Mouse (Mus musculus): ENCODE measurements around the gene Card6. TPM values are rescaled to one million over a fixed set of nuclear protein-coding genes. Genes with fewer than 3 reads are reported as not detected.
"Not testable (repeated sequence)": the region's sequence is repeated elsewhere in the genome, so short reads cannot be mapped to it uniquely, and the experiment has no call there.

Gene Card6
- polyA plus RNA-seq, 1 experiment from 2014 or later, result 1.5 TPM

GRCm38 (mm10) chr15:5142047-5142446 is 33.7 kb upstream of the Card6 start:
- Histone ChIP-seq H3K9me3 (no peaks in the 10 kb centered on the region), H3K4me3 (no peak overlapping the region), H3K27ac (no peak overlapping the region), H3K4me1 (peaks cover 12% of the 10 kb centered on the region), H3K36me3 (0 out of 2 replicates have a peak, but pooled peaks cover 3% of the 10 kb centered on the region), H3K27me3 (ENCODE audit: insufficient read depth, poor library complexity, severe bottlenecking) (no peaks in the 10 kb centered on the region)
- no peak for DNase-seq (ENCODE audit: low spot score)
- WGBS, result 48% methylated on average over 5 of the region's 5 CpGs

DNA sequence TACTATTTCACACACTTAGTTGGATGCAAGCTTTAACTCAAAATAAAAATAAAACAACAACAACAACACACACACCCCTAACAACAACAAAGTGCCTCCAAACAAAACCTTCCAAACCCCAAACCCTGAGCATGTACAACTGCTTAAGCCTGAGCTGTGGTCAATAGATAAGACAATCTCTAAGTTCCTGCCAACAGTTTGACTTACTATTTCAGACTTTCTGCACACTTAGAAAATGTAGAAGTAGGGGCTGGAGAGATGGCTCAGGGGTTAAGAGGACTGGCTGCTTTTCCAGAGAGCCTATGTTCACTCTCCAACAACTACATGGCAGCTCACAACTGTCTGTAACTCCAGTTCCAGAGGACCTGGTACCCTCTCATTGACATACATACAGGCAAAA is 32.0 kb upstream of the Card6 start:
- Histone ChIP-seq H3K4me1 (peaks cover 9% of the 10 kb centered on the region), H3K36me3 (no peaks in the 10 kb centered on the region), H3K9me3 (no peaks in the 10 kb centered on the region), H3K27ac (no peak overlapping the region), H3K27me3 (ENCODE audit: insufficient read depth, poor library complexity, severe bottlenecking) (no peaks in the 10 kb centered on the region), H3K4me3 (no peak overlapping the region)
- DNase-seq (ENCODE audit: low spot score), result peak; percentile 71

- peak; percentile 80 for DNase-seq (ENCODE audit: low spot score)
- Histone ChIP-seq H3K36me3 (no peaks in the 10 kb centered on the region), H3K4me1 (peaks cover 4% of the 10 kb centered on the region; the same call in 1 of the 2 replicates), H3K4me3 (no peak overlapping the region), H3K27ac (peak overlapping the region; percentile 12; the same call in 1 of the 2 replicates), H3K27me3 (ENCODE audit: insufficient read depth, poor library complexity, severe bottlenecking) (no peaks in the 10 kb centered on the region), H3K9me3 (no peaks in the 10 kb centered on the region)
- WGBS, result 70% methylated on average over 7 of the region's 7 CpGs
Measured at GRCm38 (mm10) chr15:5139863-5140262, 31.5 kb upstream of the Card6 start.

DNA sequence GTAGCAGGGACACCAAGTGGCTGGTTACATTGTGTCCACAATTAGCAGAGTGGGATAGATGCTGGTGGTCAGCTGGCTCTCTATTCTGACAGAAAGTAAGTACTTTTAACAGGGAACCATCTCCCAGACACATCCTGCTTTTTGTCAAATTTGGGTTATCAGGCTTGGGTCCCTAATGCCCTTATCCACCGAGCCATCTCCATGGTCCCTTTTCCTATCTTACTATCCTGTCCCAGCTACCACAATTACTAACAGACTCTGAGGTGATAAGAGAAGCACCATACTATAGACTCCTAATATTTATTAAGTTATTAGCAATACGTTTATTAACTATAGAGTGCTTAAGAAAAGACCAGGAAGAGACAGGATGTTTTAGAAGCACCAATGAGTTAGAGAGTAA is 31.0 kb upstream of the Card6 start:
- Histone ChIP-seq H3K36me3 (no peaks in the 10 kb centered on the region), H3K4me3 (no peak overlapping the region), H3K9me3 (no peaks in the 10 kb centered on the region), H3K27ac (0 out of 2 replicates have a peak overlapping the region, but pooled peaks have one; percentile 12), H3K27me3 (ENCODE audit: insufficient read depth, poor library complexity, severe bottlenecking) (no peaks in the 10 kb centered on the region), H3K4me1 (peaks cover under 1% of the 10 kb centered on the region; the same call in 1 of the 2 replicates)
- WGBS, result 57% methylated on average over 2 of the region's 2 CpGs
- DNase-seq (ENCODE audit: low spot score), result no peak

GRCm38 (mm10) chr15:5138021-5138856 is 29.9 kb upstream of the Card6 start:
- no peaks in the 10 kb centered on the region for H3K36me3 ChIP-seq
- WGBS, result 64% methylated on average over 9 of the region's 9 CpGs
- H3K27me3 ChIP-seq (ENCODE audit: insufficient read depth, poor library complexity, severe bottlenecking), result no peaks in the 10 kb centered on the region
- H3K9me3 ChIP-seq, result no peaks in the 10 kb centered on the region
- H3K4me3 ChIP-seq, result no peak overlapping the region
- DNase-seq (ENCODE audit: low spot score), result no peak
- no peak overlapping the region for H3K27ac ChIP-seq
- no peaks in the 10 kb centered on the region for H3K4me1 ChIP-seq

DNA sequence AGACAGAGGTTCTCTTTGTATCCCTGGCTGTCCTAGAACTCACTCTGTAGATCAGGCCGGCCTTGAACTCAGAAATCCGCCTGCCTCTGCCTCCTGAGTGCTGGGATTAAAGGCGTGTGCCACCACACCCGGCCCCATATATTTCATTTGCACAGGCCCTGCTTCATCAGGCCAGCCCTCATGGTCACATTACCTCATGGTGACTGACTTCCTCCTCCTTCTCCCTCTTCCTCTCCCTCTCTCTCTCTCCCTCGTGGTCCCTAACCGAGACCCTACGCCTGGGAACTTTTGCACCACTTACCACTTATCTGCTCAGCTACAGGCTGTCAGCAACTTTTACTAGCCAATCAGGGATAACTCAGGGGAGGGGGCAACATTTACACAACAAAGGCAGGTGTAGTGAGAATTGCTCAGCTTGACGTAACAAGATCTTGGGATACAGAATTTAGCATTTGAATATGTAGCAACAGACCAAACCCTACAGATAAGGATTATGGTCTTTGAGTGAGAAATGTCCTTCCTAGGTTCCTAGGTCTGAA is 26.7 kb upstream of the Card6 start:
- WGBS, result 53% methylated on average over 8 of the region's 8 CpGs
- H3K27ac ChIP-seq, result no peak overlapping the region
- no peak for DNase-seq (ENCODE audit: low spot score)

GRCm38 (mm10) chr15:5134179-5134578 is 25.8 kb upstream of the Card6 start:
- no peaks in the 10 kb centered on the region for H3K27me3 ChIP-seq (ENCODE audit: insufficient read depth, poor library complexity, severe bottlenecking)
- no peak overlapping the region for H3K27ac ChIP-seq
- H3K9me3 ChIP-seq, result no peaks in the 10 kb centered on the region
- peak; percentile 17 for DNase-seq (ENCODE audit: low spot score)
- H3K4me3 ChIP-seq, result no peak overlapping the region
- WGBS, result 92% methylated on average over 3 of the region's 3 CpGs
- no peaks in the 10 kb centered on the region for H3K36me3 ChIP-seq
- no peaks in the 10 kb centered on the region for H3K4me1 ChIP-seq

More for the DNA sequence above, 26.7 kb upstream of the Card6 start:
- Histone ChIP-seq H3K27me3 (ENCODE audit: insufficient read depth, poor library complexity, severe bottlenecking) (no peaks in the 10 kb centered on the region), H3K4me3 (no peak overlapping the region), H3K9me3 (no peaks in the 10 kb centered on the region), H3K36me3 (no peaks in the 10 kb centered on the region), H3K4me1 (no peaks in the 10 kb centered on the region)

DNA sequence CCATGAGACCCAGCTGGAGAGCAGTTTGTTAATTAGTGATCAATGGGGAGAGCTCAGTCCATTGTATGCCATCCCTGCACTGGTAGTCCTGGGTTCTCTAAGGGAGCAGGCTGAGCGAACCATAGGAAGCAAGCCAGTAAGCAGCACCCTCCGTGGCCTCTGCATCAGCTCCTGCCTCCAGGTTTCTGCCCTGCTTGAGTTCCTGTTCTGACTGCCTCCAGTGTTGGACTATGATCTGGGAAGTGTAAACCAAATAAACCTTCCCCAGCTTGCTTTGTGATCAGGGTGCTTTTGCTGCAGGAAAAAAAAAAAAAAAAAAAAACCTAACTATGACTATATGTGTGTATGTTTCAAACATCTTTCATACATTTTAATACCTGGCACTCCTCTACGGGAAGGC is 25.0 kb upstream of the Card6 start:
- H3K36me3 ChIP-seq, result no peaks in the 10 kb centered on the region
- no peaks in the 10 kb centered on the region for H3K4me1 ChIP-seq
- 77% methylated on average over 3 of the region's 3 CpGs for WGBS
- H3K4me3 ChIP-seq, result no peak overlapping the region
- peak; percentile 36 for DNase-seq (ENCODE audit: low spot score)
- H3K27ac ChIP-seq, result no peak overlapping the region
- no peaks in the 10 kb centered on the region for H3K9me3 ChIP-seq
- no peaks in the 10 kb centered on the region for H3K27me3 ChIP-seq (ENCODE audit: insufficient read depth, poor library complexity, severe bottlenecking)

- not testable (repeated sequence) for H3K36me3 ChIP-seq; H3K27ac ChIP-seq; H3K27me3 ChIP-seq (ENCODE audit: insufficient read depth, poor library complexity, severe bottlenecking); H3K4me1 ChIP-seq; H3K4me3 ChIP-seq; H3K9me3 ChIP-seq
- WGBS, result 59% methylated on average over 14 of the region's 14 CpGs
- peak; percentile 46 for DNase-seq (ENCODE audit: low spot score)
Measured at GRCm38 (mm10) chr15:5130887-5131668, 22.7 kb upstream of the Card6 start.

DNA sequence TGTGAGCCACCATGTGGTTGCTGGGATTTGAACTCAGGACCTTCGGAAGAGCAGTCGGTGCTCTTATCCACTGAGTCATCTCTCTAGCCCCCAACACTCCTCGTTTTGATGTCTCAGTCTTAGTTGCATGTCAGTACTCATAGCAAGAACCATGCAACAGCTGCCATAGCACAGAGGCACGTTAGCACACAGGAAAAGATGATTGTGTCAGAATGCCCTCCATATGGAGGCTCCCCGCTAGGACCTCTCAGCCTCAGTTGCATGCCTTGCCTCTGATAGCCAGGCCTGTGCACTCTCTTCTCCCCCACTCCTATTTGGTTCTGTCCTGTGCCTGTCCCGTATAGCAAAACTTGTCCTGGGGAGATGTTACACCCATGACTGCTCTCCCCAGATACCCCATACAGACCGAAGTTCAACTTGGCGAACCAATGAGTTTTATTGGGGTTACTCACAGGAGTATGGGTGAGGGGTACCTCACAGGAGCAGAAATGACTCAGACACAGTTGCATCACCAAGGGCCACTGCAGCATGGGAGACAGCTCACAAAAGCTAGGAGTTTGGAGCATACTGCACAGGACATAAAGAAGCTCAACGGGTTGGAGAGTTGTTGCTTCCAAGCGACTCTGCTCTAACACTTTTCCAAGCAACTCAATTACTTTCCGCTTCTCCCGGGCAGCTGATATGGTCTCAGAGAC is 20.9 kb upstream of the Card6 start:
- Histone ChIP-seq H3K4me1 (no peaks in the 10 kb centered on the region), H3K36me3 (peaks cover 9% of the 10 kb centered on the region), H3K9me3 (no peaks in the 10 kb centered on the region), H3K27me3 (ENCODE audit: insufficient read depth, poor library complexity, severe bottlenecking) (no peaks in the 10 kb centered on the region), H3K27ac (no peak overlapping the region), H3K4me3 (no peak overlapping the region)
- WGBS, result 88% methylated on average over 12 of the region's 12 CpGs
- peak; percentile 61 for DNase-seq (ENCODE audit: low spot score)

DNA sequence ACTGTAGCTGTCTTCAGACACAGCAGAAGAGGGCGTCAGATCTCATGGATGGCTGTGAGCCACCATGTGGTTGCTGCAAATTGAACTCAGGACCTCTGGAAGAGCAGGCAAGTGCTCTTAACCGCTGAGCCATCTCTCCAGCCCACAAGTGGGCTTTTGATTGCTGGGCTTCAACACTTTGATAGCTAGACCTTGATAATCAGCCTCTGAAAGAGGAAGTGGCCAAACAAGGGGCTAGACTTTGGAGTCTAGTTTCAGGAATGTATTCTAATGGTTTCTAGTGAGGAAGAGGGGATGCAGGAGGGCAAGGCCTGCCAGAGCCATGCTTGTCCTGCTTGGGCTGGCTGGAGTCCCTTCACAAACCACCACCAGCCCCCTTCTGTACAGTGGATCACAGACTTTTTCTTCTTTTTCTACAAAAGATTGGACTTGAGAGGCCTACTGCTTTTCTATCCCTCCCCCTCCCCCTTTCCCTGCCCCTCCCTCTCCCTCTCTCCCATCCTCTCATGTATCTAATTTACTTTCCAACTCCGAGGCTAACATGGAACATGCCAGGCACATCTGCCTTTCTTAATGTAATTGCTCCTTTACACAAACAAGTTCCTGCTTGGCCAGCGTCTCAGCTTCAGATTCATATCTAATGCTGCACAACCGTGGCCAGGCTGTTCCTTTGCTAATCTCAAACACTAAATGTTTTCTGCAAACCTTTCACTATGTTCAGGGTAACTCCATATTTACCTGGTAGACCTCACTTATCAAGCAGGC is 20.0 kb upstream of the Card6 start:
- Histone ChIP-seq H3K36me3 (peaks cover 13% of the 10 kb centered on the region), H3K4me3 (no peak overlapping the region), H3K9me3 (no peaks in the 10 kb centered on the region), H3K4me1 (no peaks in the 10 kb centered on the region), H3K27me3 (ENCODE audit: insufficient read depth, poor library complexity, severe bottlenecking) (no peaks in the 10 kb centered on the region), H3K27ac (no peak overlapping the region)
- peak; percentile 66 for DNase-seq (ENCODE audit: low spot score)
- WGBS, result 63% methylated on average over 5 of the region's 5 CpGs

- no peaks in the 10 kb centered on the region for H3K9me3 ChIP-seq
- 82% methylated on average over 2 of the region's 2 CpGs for WGBS
- no peaks in the 10 kb centered on the region for H3K27me3 ChIP-seq (ENCODE audit: insufficient read depth, poor library complexity, severe bottlenecking)
- DNase-seq (ENCODE audit: low spot score), result no peak
- no peak overlapping the region for H3K4me3 ChIP-seq
- no peak overlapping the region for H3K27ac ChIP-seq
- peaks cover 22% of the 10 kb centered on the region for H3K36me3 ChIP-seq
- no peaks in the 10 kb centered on the region for H3K4me1 ChIP-seq
Measured at GRCm38 (mm10) chr15:5127487-5127886, 19.1 kb upstream of the Card6 start.
